Mouse (Mus musculus) ES-E14 (cell line): ENCODE data around the gene Tmco4. TPM values are rescaled to one million over a fixed set of nuclear protein-coding genes. Genes with fewer than 3 reads are reported as not detected.

Experiments used
- DNase-seq: peaks from one replicate; pipeline ENCODE4 v3.0.0-alpha.2; 2013; ENCODE audit warnings: low read depth, low spot score
- H3K27ac ChIP-seq: 2 replicates; pipeline ENCODE4 v1.5.1; 2012; ENCODE audit warnings: low read depth, mild to moderate bottlenecking, low read length, moderate library complexity, mixed read lengths; ENCODE audit not compliant: poor library complexity, insufficient read depth, severe bottlenecking
- H3K36me3 ChIP-seq: 2 replicates; pipeline ENCODE4 v1.6.1; 2012; ENCODE audit warnings: mild to moderate bottlenecking, low read length, moderate library complexity, mixed read lengths; ENCODE audit not compliant: control insufficient read depth, poor library complexity, insufficient read depth, severe bottlenecking
- H3K4me1 ChIP-seq, 2 experiments: fragments of 150-350 bp in 1 of 2; sonication (generic) in 1 of 2; 2 replicates each; pipeline ENCODE4 v1.6.1; 2012; ENCODE audit warnings: low read length in 2 of 2, mild to moderate bottlenecking in 1 of 2, mixed read lengths in 1 of 2; ENCODE audit not compliant: control insufficient read depth in 2 of 2, insufficient read depth in 2 of 2, poor library complexity in 1 of 2
- H3K4me3 ChIP-seq, 2 experiments: fragments of 150-350 bp in 1 of 2; sonication (generic) in 1 of 2; 2 replicates each; pipeline ENCODE4 v1.5.1; 2012; ENCODE audit warnings: low read length in 2 of 2, low read depth in 1 of 2, mild to moderate bottlenecking in 1 of 2, mixed read lengths in 1 of 2; ENCODE audit not compliant: insufficient read depth in 1 of 2, poor library complexity in 1 of 2, severe bottlenecking in 1 of 2
- H3K9ac ChIP-seq: 2 replicates; pipeline ENCODE4 v1.6.1; 2012; ENCODE audit warnings: low read depth, mild to moderate bottlenecking, low read length, mixed read lengths; ENCODE audit not compliant: poor library complexity, insufficient read depth, severe bottlenecking
- H3K9me3 ChIP-seq: fragments of 150-350 bp; sonication (generic); 2 replicates; pipeline ENCODE4 v1.6.1; 2012; ENCODE audit warnings: low read depth, mild to moderate bottlenecking, low read length; ENCODE audit not compliant: control insufficient read depth, insufficient read depth
- CHD2 ChIP-seq: IDR thresholded peaks from 2 replicates; pipeline ENCODE4 v1.6.1; 2014; ENCODE audit warnings: mild to moderate bottlenecking, low read depth, low read length, inconsistent platforms
- HCFC1 ChIP-seq: IDR thresholded peaks from 2 replicates; pipeline ENCODE4 v1.6.1; 2012; ENCODE audit warnings: low read length, inconsistent platforms, borderline replicate concordance; ENCODE audit not compliant: insufficient read depth
- MAFK ChIP-seq: IDR thresholded peaks from 2 replicates; pipeline ENCODE4 v1.6.1; 2014; ENCODE audit warnings: mild to moderate bottlenecking, low read depth, low read length, inconsistent platforms; ENCODE audit not compliant: insufficient read depth
- ZC3H11A ChIP-seq: IDR thresholded peaks from 2 replicates; pipeline ENCODE4 v1.6.1; 2012; ENCODE audit warnings: low read depth, mild to moderate bottlenecking, inconsistent platforms, low read length, borderline replicate concordance
- ZNF384 ChIP-seq: IDR thresholded peaks from 2 replicates; pipeline ENCODE4 v1.6.1; 2012; ENCODE audit warnings: low read depth, low read length, inconsistent platforms
- in situ Hi-C, 2 experiments: fragments of 600-800 bp; cut with MboI; formaldehyde crosslinking; loops; one replicate each; pipeline ENCODE4 v1.15.1; 2025; ENCODE audit warnings: low sequenced_read_pairs in 2 of 2, inconsistent platforms in 1 of 2; ENCODE audit not compliant: unreplicated experiment in 2 of 2
- total RNA-seq: library from RNA; depleted of rRNA; stranded (reverse); fragments of 300-350 nt; gene quantifications from 2 replicates; pipeline ENCODE4 v1.2.3, GENCODE M21; 2012

Gene Tmco4
- total RNA-seq, 1 experiment = 4.7 TPM

- no peak overlapping the region for H3K27ac ChIP-seq
- TF ChIP-seq ZC3H11A (no peak), CHD2 (no peak), HCFC1 (no peak), MAFK (no peak)
- H3K36me3 ChIP-seq = no peaks in the 10 kb centered on the region
- DNase-seq = no peak
- no peak overlapping the region for H3K9ac ChIP-seq
- peaks cover 0 to 5% of the 10 kb centered on the region in 2 experiments; a peak in 1 of 4 replicates for H3K4me1 ChIP-seq
- no peaks in the 10 kb centered on the region for H3K9me3 ChIP-seq
- in situ Hi-C loops = no loop called here
- H3K4me3 ChIP-seq = no peak overlapping the region
Measured at GRCm38 (mm10) chr4:138962719-138963118, 10.0 kb upstream of the Tmco4 start.

- TF ChIP-seq HCFC1 (no peak), CHD2 (no peak)
- Histone ChIP-seq H3K9me3 (no peaks in the 10 kb centered on the region), H3K36me3 (no peaks in the 10 kb centered on the region), H3K4me3 (no peak overlapping the region), H3K4me1 (peaks cover 0 to 5% of the 10 kb centered on the region in 2 experiments; a peak in 1 of 4 replicates), H3K9ac (no peak overlapping the region), H3K27ac (no peak overlapping the region)
- DNase-seq = no peak
- in situ Hi-C loops = no loop called here
Measured at GRCm38 (mm10) chr4:138965871-138966270, 6.8 kb upstream of the Tmco4 start.

- Histone ChIP-seq H3K27ac (no peak within 1 kb of the TSS), H3K4me3 (peak within 1 kb of the TSS; percentile 4 to 21; a peak in 1 of 4 replicates), H3K9ac (no peak within 1 kb of the TSS), H3K4me1 (peaks cover 0 to 6% of the 10 kb centered on the region in 2 experiments; a peak in 1 of 4 replicates), H3K9me3 (no peaks in the 10 kb centered on the region), H3K36me3 (no peaks in the 10 kb centered on the region)
- TF ChIP-seq CHD2 (no peak), ZC3H11A (no peak), MAFK (no peak), ZNF384 (no peak), HCFC1 (no peak)
- in situ Hi-C loops = no loop called here
- DNase-seq = no peak
Measured at GRCm38 (mm10) chr4:138966866-138967265, 5.8 kb upstream of the Tmco4 start, which contains the start of gene Rnf186. Rnf186 (plus strand) TSS chr4:138967112.

GRCm38 (mm10) chr4:138967485-138967884, 5.2 kb upstream of the Tmco4 start:
- in situ Hi-C loops = no loop called here
- TF ChIP-seq MAFK (no peak), HCFC1 (no peak), CHD2 (no peak), ZNF384 (no peak), ZC3H11A (no peak)
- Histone ChIP-seq H3K9ac (no peak overlapping the region), H3K4me1 (peaks cover 0 to 7% of the 10 kb centered on the region in 2 experiments; a peak in 1 of 4 replicates), H3K9me3 (no peaks in the 10 kb centered on the region), H3K27ac (no peak overlapping the region), H3K36me3 (no peaks in the 10 kb centered on the region), H3K4me3 (peak overlapping the region in 1 of 2 experiments; percentile 21; a peak in 1 of 4 replicates)
- no peak for DNase-seq
